Mouse (Mus musculus) ES-Bruce4 (cell line): ENCODE measurements around the gene Odf2l.

Source experiments
- CTCF ChIP-seq: IDR thresholded peaks from one replicate; pipeline ENCODE4 v1.8.1; 2011; ENCODE audit warnings: low read depth, low read length
- EP300 ChIP-seq: IDR thresholded peaks from 2 replicates; pipeline ENCODE4 v1.6.1; 2011; ENCODE audit warnings: low read depth, low read length; ENCODE audit not compliant: insufficient read depth
- POLR2A ChIP-seq: IDR thresholded peaks from one replicate; pipeline ENCODE4 v1.8.1; 2011; ENCODE audit warnings: low read length; ENCODE audit not compliant: insufficient read depth

GRCm38 (mm10) chr3:145184645-145185044 is 66.3 kb downstream of the Odf2l start:
- TF ChIP-seq POLR2A (no peak), CTCF (no peak), EP300 (no peak)
